Mouse (Mus musculus): ENCODE results near the gene Kcnk3.

The Kcnk3 gene

GRCm38 (mm10) chr5:30587681-30588300 lies at the start of gene Kcnk3:
Gene Kcnk3, plus strand, starts transcription at chr5:30588170.
- peak; percentile 28 to 32 for DNase-seq (ENCODE audit: low spot score in 2 of 2)

- no peak for DNase-seq (ENCODE audit: low spot score in 2 of 2)
These were observed 42.3 kb upstream of the Kcnk3 start, which contains the start of gene Cib4 for GRCm38 (mm10) chr5:30545698-30546097. Gene Cib4, minus strand, starts transcription at chr5:30545836.

GRCm38 (mm10) chr5:30548681-30549080 lies 39.3 kb upstream of the Kcnk3 start:
- no peak for DNase-seq (ENCODE audit: low spot score in 2 of 2)

GRCm38 (mm10) chr5:30550334-30551021 lies 37.5 kb upstream of the Kcnk3 start:
- DNase-seq (ENCODE audit: low spot score in 2 of 2): no peak

GRCm38 (mm10) chr5:30551022-30551638 lies 36.8 kb upstream of the Kcnk3 start:
- no peak for DNase-seq (ENCODE audit: low spot score in 2 of 2)

- DNase-seq (ENCODE audit: low spot score in 2 of 2): no peak
These were observed 36.0 kb upstream of the Kcnk3 start for GRCm38 (mm10) chr5:30552006-30552405.

GRCm38 (mm10) chr5:30553936-30554335 lies 34.0 kb upstream of the Kcnk3 start:
- no peak for DNase-seq (ENCODE audit: low spot score in 2 of 2)

GRCm38 (mm10) chr5:30554981-30555380 lies 33.0 kb upstream of the Kcnk3 start:
- DNase-seq (ENCODE audit: low spot score in 2 of 2): no peak

- no peak for DNase-seq (ENCODE audit: low spot score in 2 of 2)
These were observed 31.7 kb upstream of the Kcnk3 start for GRCm38 (mm10) chr5:30556284-30556683.

- no peak for DNase-seq (ENCODE audit: low spot score in 2 of 2)
These were observed 28.5 kb upstream of the Kcnk3 start for GRCm38 (mm10) chr5:30559421-30559820.

- no peak for DNase-seq (ENCODE audit: low spot score in 2 of 2)
These were observed 27.9 kb upstream of the Kcnk3 start for GRCm38 (mm10) chr5:30559986-30560493.

- DNase-seq (ENCODE audit: low spot score in 2 of 2): no peak
These were observed 19.5 kb upstream of the Kcnk3 start for GRCm38 (mm10) chr5:30568479-30568878.

- no peak for DNase-seq (ENCODE audit: low spot score in 2 of 2)
These were observed 16.1 kb upstream of the Kcnk3 start for GRCm38 (mm10) chr5:30571820-30572219.

- DNase-seq (ENCODE audit: low spot score in 2 of 2): no peak
These were observed 13.6 kb upstream of the Kcnk3 start for GRCm38 (mm10) chr5:30574367-30574766.

GRCm38 (mm10) chr5:30576233-30576632 lies 11.7 kb upstream of the Kcnk3 start:
- no peak for DNase-seq (ENCODE audit: low spot score in 2 of 2)

GRCm38 (mm10) chr5:30577251-30577650 lies 10.7 kb upstream of the Kcnk3 start:
- DNase-seq (ENCODE audit: low spot score in 2 of 2): no peak

- no peak for DNase-seq (ENCODE audit: low spot score in 2 of 2)
These were observed 10.2 kb upstream of the Kcnk3 start for GRCm38 (mm10) chr5:30577654-30578310.

GRCm38 (mm10) chr5:30578445-30579080 lies 9.4 kb upstream of the Kcnk3 start:
- no peak for DNase-seq (ENCODE audit: low spot score in 2 of 2)

- no peak for DNase-seq (ENCODE audit: low spot score in 2 of 2)
These were observed 7.2 kb upstream of the Kcnk3 start for GRCm38 (mm10) chr5:30580725-30581124.

- DNase-seq (ENCODE audit: low spot score in 2 of 2): no peak
These were observed 6.0 kb upstream of the Kcnk3 start for GRCm38 (mm10) chr5:30582017-30582416.

GRCm38 (mm10) chr5:30586616-30587015 lies 1.4 kb upstream of the Kcnk3 start:
- DNase-seq (ENCODE audit: low spot score in 2 of 2): no peak

- DNase-seq (ENCODE audit: low spot score in 2 of 2): no peak
These were observed 869 bp upstream of the Kcnk3 start for GRCm38 (mm10) chr5:30587101-30587500.

Data from spleen, postnatal 36 days (tissue).